Mouse (Mus musculus) midbrain, embryonic 11.5 days (tissue): ENCODE data around the gene Procr. TPM values are rescaled to one million over a fixed set of nuclear protein-coding genes. Genes with fewer than 3 reads are reported as not detected.

Experiments used
- ATAC-seq: fragments of 200-750 bp; cut with Nextera tagmentation; 2 replicates; pipeline ENCODE4 v1.8.0; 2017; ENCODE audit warnings: moderate TSS enrichment, moderate library complexity; ENCODE audit not compliant: low FRiP score
- DNase-seq: peaks from one replicate; pipeline ENCODE4 v3.0.0; 2015; ENCODE audit warnings: low spot score; ENCODE audit errors: missing footprints
- H3K27ac ChIP-seq: fragments of 300-500 bp; sonication (generic); 2 replicates; pipeline ENCODE4 v1.5.1; 2014; ENCODE audit warnings: low read depth, low read length
- H3K27me3 ChIP-seq: fragments of 300-500 bp; sonication (generic); 2 replicates; pipeline ENCODE4 v1.6.1; 2014; ENCODE audit warnings: mild to moderate bottlenecking, low read length, moderate library complexity, mixed read lengths; ENCODE audit not compliant: control insufficient read depth, insufficient read depth
- H3K36me3 ChIP-seq: fragments of 300-500 bp; sonication (generic); 2 replicates; pipeline ENCODE4 v1.6.1; 2014; ENCODE audit warnings: mild to moderate bottlenecking, low read length, moderate library complexity, mixed read lengths; ENCODE audit not compliant: control insufficient read depth, insufficient read depth
- H3K4me1 ChIP-seq: fragments of 300-500 bp; sonication (generic); 2 replicates; pipeline ENCODE4 v1.6.1; 2014; ENCODE audit warnings: low read length; ENCODE audit not compliant: control insufficient read depth, insufficient read depth
- H3K4me2 ChIP-seq: fragments of 300-500 bp; sonication (generic); 2 replicates; pipeline ENCODE4 v1.6.1; 2014; ENCODE audit warnings: mild to moderate bottlenecking, moderate library complexity
- H3K4me3 ChIP-seq: fragments of 300-500 bp; sonication (generic); 2 replicates; pipeline ENCODE4 v1.5.1; 2014; ENCODE audit warnings: low read depth, low read length
- H3K9ac ChIP-seq: fragments of 300-500 bp; sonication (generic); 2 replicates; pipeline ENCODE4 v1.6.1; 2014; ENCODE audit warnings: low read length
- H3K9me3 ChIP-seq: fragments of 300-500 bp; sonication (generic); 2 replicates; pipeline ENCODE4 v1.6.1; 2016; ENCODE audit warnings: low read length; ENCODE audit not compliant: control insufficient read depth
- WGBS: fragments of 180-500 bp; shearing (Covaris S2); extraction: QIAGEN DNeasy Blood & Tissue Kit; methylation state at CpG from one replicate; pipeline ENCODE4 v1.1.7; 2014; 5-methylcytosine and 5-hydroxymethylcytosine counted together
- polyA plus RNA-seq: library from polyadenylated mRNA; unstranded; fragments of >200 nt; fragmentation: Nextera tagmentation; extraction: Ambion mirVana; gene quantifications from 2 replicates; pipeline ENCODE4 v1.2.1, GENCODE M21; 2014

The Procr gene
- polyA plus RNA-seq, 1 experiment from 2014 or later = 3.2 TPM

DNA sequence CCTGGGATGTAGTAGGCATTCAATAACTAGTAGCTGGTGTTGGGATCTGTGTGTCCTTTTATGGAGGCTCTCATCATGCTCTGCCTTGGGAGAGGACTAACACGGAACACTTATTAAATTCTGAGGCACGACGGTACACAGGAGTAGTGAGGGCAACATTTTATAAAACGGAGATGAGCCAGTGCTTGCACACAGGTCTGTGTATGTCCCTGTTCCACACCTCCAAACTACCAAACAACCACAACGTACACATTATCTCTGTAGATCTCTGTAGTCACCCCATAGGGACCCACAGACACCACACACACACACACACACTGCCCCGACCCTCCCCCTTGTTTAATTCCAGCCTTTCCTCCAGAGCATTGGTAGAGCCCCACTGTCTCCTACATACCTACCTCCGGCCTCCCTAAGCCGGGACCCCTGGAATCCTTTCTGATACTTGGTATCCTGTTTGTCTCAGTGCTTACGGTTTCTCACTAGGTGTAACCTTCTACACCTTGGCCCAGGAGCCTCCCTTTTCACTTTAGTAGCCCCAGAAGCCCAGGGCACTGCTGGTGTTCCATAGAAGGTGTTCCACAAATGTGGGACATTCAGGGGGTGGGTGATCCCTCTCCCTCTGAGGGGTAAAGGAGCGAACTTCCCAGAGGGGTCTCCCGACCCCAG lies 23.5 kb downstream of the Procr start:
- Histone ChIP-seq H3K4me3 (peak overlapping the region; percentile 68; the same call in 1 of the 2 replicates), H3K9me3 (no peaks in the 10 kb centered on the region), H3K9ac (no peak overlapping the region; the same call in 1 of the 2 replicates), H3K36me3 (no peaks in the 10 kb centered on the region), H3K4me1 (peaks cover 5% of the 10 kb centered on the region; the same call in 1 of the 2 replicates), H3K4me2 (peak overlapping the region; percentile 90; the same call in 1 of the 2 replicates), H3K27ac (no peak overlapping the region), H3K27me3 (peaks cover 17% of the 10 kb centered on the region)
- DNase-seq = no peak
- ATAC-seq = no peak
- WGBS = 67% methylated on average over 11 of the region's 11 CpGs

DNA sequence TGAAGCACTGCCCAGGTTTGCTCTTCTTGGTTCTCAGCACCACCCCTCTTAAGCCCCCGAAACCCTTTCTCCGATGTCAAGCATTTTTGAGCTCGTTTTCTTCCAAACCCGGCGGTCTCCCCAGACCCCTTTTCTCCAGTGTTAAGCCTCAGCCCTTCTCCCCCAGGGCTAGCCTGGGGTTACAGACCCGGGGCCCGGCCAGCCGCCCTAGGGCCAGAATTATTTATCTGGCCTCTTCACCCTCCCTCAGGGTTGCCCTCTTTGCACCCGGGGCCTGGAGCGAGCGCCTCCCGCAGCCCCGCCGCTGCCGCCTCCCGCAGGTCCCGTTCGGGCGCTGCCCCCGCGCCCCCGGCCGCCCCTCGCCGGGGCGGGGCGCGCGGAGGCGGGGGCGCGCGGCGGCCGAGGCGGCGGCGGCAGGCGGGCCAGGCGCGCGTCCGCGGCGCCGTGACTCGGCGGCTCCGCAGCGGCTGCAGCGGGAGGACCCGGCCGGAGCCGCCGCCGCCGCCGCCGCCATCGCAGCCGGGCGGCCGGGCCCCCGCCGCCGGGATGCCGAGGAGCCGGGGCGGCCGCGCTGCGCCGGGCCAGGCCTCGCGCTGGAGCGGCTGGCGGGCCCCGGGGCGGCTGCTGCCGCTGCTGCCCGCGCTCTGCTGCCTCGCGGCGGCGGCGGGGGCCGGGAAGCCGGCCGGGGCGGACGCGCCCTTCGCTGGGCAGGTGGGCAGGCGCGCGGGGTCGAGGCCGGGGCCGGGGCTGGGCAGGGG lies 24.2 kb downstream of the Procr start, which contains the start of gene Mmp24:
Gene Mmp24, plus strand, starts transcription at position 416 of the 758 bp plus-strand sequence.
- peak within 1 kb of the TSS; percentile 90 for H3K4me2 ChIP-seq
- no peaks in the 10 kb centered on the region for H3K36me3 ChIP-seq
- WGBS = 2% methylated on average over 51 of the region's 100 CpGs
- peak within 1 kb of the TSS; percentile 73 for H3K9ac ChIP-seq
- peak; percentile 91 for DNase-seq
- peaks cover 17% of the 10 kb centered on the region for H3K27me3 ChIP-seq
- H3K4me1 ChIP-seq = peaks cover 5% of the 10 kb centered on the region; the same call in 1 of the 2 replicates
- ATAC-seq = peak; percentile 41
- no peaks in the 10 kb centered on the region for H3K9me3 ChIP-seq
- H3K27ac ChIP-seq = peak within 1 kb of the TSS; percentile 59
- peak within 1 kb of the TSS; percentile 68 for H3K4me3 ChIP-seq

DNA sequence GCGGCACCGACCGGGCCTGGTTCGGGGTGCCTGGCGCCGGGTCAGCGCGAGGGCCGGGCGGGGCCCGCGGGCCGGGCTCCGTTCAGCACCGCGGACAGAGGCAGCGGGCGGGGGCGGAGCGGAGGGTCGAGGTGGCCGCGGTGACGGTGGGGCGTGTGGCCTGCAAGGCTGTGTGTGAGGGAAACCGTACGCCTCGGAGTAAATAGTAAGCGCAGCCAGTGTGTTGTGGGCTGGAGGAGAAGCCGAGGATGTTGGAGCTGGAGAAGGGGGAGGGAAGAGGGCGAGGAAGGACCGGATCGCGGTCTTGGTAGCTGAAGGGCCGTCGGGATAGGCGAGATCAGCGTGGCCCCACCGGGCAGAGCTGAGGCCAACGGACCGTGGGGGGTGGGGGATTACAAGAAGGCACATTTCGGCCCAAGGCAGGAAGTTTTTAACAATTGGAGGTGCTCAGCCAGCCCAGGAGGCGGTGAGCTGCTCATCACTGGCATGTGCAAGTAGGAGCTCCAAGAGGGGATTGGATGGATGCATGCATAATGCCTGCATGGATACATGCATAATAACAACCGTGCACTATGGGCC lies 24.9 kb downstream of the Procr start:
- H3K4me2 ChIP-seq = peak overlapping the region; percentile 90
- DNase-seq (peak; percentile 95), ATAC-seq (peak; percentile 79)
- H3K4me3 ChIP-seq = peak overlapping the region; percentile 68
- H3K27ac ChIP-seq = peak overlapping the region; percentile 59
- H3K9me3 ChIP-seq = no peaks in the 10 kb centered on the region
- H3K27me3 ChIP-seq = peaks cover 17% of the 10 kb centered on the region
- H3K36me3 ChIP-seq = no peaks in the 10 kb centered on the region
- 2% methylated on average over 44 of the region's 44 CpGs for whole genome bisulfite sequencing
- peak overlapping the region; percentile 73 for H3K9ac ChIP-seq
- H3K4me1 ChIP-seq = peaks cover 5% of the 10 kb centered on the region; the same call in 1 of the 2 replicates

DNA sequence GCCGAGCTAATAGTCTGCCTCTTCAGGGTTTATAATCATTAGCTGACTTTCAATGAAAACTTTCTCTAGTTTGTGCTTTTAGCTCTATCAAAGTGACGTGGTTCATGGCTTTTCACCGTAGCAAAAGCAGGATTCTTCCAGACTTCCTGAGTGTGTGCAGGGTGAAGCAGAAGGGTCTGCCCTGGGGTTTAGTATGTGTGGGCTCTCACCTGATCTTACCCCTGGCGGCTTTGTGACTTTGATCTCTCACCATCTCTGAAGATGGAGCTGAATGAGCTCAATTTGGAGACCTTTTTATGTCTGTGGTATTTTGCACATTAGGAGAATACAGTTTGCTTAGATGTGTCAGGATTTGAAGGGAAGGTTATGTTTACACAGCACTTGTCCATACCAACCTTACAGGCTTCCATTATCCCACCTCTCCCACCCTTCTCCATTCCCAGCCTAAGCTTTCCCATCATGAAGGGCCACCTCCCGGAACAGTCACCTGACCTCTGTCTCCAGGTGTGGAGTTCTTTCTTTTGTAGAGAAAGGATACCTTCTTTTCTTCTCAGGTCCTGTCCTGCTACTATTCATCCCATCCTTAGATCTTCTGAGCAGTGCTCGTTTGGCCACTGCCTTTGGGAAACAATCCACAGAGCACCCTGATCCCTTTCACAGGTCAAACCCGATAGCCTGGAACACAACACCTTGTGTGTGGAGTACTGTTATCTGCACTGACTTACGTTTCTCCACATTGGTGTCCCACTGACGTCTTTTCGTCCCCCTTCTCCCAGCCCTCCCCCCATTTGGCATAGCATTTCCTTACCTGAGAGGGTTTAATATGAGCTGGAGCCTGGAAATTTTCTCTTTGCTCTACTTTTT lies 26.1 kb downstream of the Procr start:
- Histone ChIP-seq H3K9me3 (no peaks in the 10 kb centered on the region), H3K9ac (no peak overlapping the region), H3K27ac (no peak overlapping the region), H3K36me3 (no peaks in the 10 kb centered on the region), H3K4me2 (no peak overlapping the region), H3K4me1 (peaks cover 5% of the 10 kb centered on the region; the same call in 1 of the 2 replicates), H3K27me3 (peaks cover 17% of the 10 kb centered on the region), H3K4me3 (no peak overlapping the region)
- ATAC-seq (no peak), DNase-seq (no peak)
- WGBS = 68% methylated on average over 10 of the region's 10 CpGs

DNA sequence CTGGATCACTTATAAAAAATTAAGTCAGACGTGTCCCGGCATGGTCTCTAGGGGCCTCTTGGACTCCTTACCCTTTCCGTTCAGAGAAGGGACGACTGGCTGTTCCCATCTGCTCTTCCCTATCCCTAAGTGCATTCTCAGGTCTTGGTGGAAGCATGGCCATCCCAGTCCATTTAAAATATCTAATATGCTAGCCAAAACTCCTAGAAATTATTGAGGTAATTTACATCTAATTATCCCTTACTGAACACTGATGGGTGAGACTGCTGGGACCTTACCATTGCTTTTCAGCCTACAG lies 26.7 kb downstream of the Procr start:
- no peaks in the 10 kb centered on the region for H3K36me3 ChIP-seq
- no peak overlapping the region for H3K4me3 ChIP-seq
- H3K27ac ChIP-seq = no peak overlapping the region
- H3K27me3 ChIP-seq = peaks cover 17% of the 10 kb centered on the region
- H3K4me2 ChIP-seq = no peak overlapping the region
- WGBS = 76% methylated on average over 4 of the region's 4 CpGs
- H3K9ac ChIP-seq = no peak overlapping the region
- ATAC-seq = no peak
- no peaks in the 10 kb centered on the region for H3K9me3 ChIP-seq
- peaks cover 5% of the 10 kb centered on the region; the same call in 1 of the 2 replicates for H3K4me1 ChIP-seq
- no peak for DNase-seq

DNA sequence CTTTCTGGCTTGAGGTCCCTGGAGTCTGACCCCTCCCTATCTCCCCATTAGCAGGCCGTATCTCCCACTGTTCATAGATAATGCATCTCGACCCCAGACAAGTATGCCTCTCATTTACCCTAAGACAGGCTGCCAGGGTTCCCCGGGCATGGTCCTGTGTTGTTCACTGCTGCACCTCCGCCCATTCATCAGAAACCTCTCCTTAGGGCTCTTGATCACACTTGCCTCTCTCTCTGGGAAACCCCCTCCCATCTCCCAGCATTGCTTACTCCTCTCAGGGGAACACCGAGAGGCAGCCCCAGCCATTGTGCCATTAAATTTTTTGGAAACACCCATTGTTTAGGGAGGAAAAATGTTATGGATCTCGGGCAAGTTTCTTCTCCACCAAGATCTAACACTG lies 27.1 kb downstream of the Procr start:
- H3K9me3 ChIP-seq = no peaks in the 10 kb centered on the region
- 70% methylated on average over 6 of the region's 6 CpGs for WGBS
- no peaks in the 10 kb centered on the region for H3K36me3 ChIP-seq
- DNase-seq (no peak), ATAC-seq (no peak)
- peaks cover 17% of the 10 kb centered on the region for H3K27me3 ChIP-seq
- no peak overlapping the region for H3K4me3 ChIP-seq
- no peak overlapping the region for H3K27ac ChIP-seq
- no peak overlapping the region for H3K9ac ChIP-seq
- H3K4me2 ChIP-seq = no peak overlapping the region
- H3K4me1 ChIP-seq = peaks cover 5% of the 10 kb centered on the region; the same call in 1 of the 2 replicates

DNA sequence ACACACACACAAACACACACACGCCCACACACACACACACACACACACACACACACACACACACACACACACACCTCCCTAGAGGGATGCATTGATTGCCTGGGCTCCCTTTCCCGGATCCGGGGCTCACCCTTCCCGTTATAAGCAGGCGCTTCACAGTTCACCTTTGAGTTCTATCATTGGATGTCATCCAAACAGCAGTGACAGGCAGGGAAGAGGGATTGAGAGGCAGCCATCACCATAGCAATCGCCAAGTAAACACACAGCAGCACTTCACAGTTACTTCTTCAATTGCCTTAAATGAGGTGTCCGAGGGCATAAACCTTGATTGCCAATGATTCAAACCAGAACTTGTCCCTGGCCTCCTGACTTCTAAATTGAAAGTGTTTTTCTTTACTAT lies 28.1 kb downstream of the Procr start:
- Histone ChIP-seq H3K9me3 (no peaks in the 10 kb centered on the region), H3K4me2 (no peak overlapping the region), H3K36me3 (no peaks in the 10 kb centered on the region), H3K4me1 (peaks cover 5% of the 10 kb centered on the region; the same call in 1 of the 2 replicates), H3K9ac (no peak overlapping the region), H3K4me3 (no peak overlapping the region), H3K27me3 (peaks cover 11% of the 10 kb centered on the region; the same call in 1 of the 2 replicates), H3K27ac (no peak overlapping the region)
- ATAC-seq (no peak), DNase-seq (no peak)
- 74% methylated on average over 7 of the region's 7 CpGs for WGBS

DNA sequence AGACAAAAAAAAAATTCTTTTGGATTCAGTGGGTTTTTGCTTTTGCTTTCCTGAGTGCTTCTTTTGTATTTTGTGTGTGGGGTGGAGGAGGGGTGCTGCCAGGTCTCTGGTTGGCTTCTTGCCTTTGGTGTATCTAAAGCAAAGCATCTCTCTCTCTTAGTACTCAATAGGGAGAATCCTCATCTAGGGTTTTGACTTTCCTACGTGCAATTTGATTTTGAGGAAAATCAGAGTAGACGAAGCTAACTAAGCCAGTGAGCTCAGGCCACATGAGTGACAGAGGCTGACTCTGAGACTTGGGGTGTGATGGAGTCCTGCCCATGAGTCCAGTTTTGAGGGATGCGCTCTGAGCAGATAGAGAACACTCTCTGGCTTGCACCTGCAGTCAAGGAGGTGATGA lies 28.6 kb downstream of the Procr start:
- H3K9ac ChIP-seq = no peak overlapping the region
- ATAC-seq (no peak), DNase-seq (no peak)
- H3K27me3 ChIP-seq = peaks cover 9% of the 10 kb centered on the region; the same call in 1 of the 2 replicates
- 82% methylated on average over 3 of the region's 3 CpGs for WGBS
- H3K9me3 ChIP-seq = no peaks in the 10 kb centered on the region
- no peak overlapping the region for H3K27ac ChIP-seq
- no peak overlapping the region for H3K4me2 ChIP-seq
- H3K4me1 ChIP-seq = peaks cover 5% of the 10 kb centered on the region; the same call in 1 of the 2 replicates
- H3K4me3 ChIP-seq = no peak overlapping the region
- no peaks in the 10 kb centered on the region for H3K36me3 ChIP-seq
